In genomic region chr12:72828846-72829556, GRCm38 (mm10) we compare ENCODE assay signal across 26 mouse cellular contexts.
"Had no signal": no experiment of that assay in that cellular context is flagged by ENCODE, and none has a peak within 500 bp of the region (broad histone marks: within the 10 kb centered on the region; RNA-seq: fewer than 3 reads in every experiment).

No protein-coding gene starts in this region.

- H3K9me3 ChIP-seq: heart, embryonic 12.5 days; hindbrain, embryonic 10.5 days; hindbrain, embryonic 12.5 days; kidney, embryonic 15.5 days; limb, embryonic 13.5 days; limb, embryonic 15.5 days; liver, embryonic 12.5 days had no signal

- DNase-seq: gastrocnemius, adult 2 months; gastrocnemius, postnatal 10 days; gastrocnemius, postnatal 25 days; heart, adult 2 months; heart, postnatal 10 days; heart, postnatal 4 days; kidney, adult 11 months; kidney, adult 2 months; kidney, adult 9 months; kidney, postnatal 14 days; kidney, postnatal 36 days; layer of hippocampus, adult 9-11 months; left cerebral cortex, postnatal 4 days had no signal

- H3K9ac ChIP-seq: heart, embryonic 12.5 days; hindbrain, embryonic 12.5 days; hindbrain, embryonic 14.5 days; kidney, embryonic 15.5 days; limb, embryonic 13.5 days; limb, embryonic 15.5 days; liver, embryonic 12.5 days; liver, embryonic 14.5 days had no signal

- H3K36me3 ChIP-seq: heart, embryonic 12.5 days; hindbrain, embryonic 10.5 days; hindbrain, embryonic 12.5 days; kidney, embryonic 15.5 days; limb, embryonic 13.5 days; limb, embryonic 15.5 days; liver, embryonic 12.5 days had no signal

- H3K4me2 ChIP-seq: heart, embryonic 12.5 days; hindbrain, embryonic 12.5 days; hindbrain, embryonic 14.5 days; kidney, embryonic 15.5 days; limb, embryonic 13.5 days; limb, embryonic 15.5 days; liver, embryonic 12.5 days had no signal

- ATAC-seq: hindbrain, embryonic 16.5 days; inflammation-experienced regulatory T-cells, adult 6 months; liver, embryonic 12.5 days had no signal

- H3K4me1 ChIP-seq: liver, embryonic 12.5 days had no signal

- H3K4me3 ChIP-seq: gastrocnemius, adult 2 months; heart, adult 2 months; heart, embryonic 12.5 days; hindbrain, embryonic 10.5 days; hindbrain, embryonic 12.5 days; kidney, embryonic 15.5 days; left cerebral cortex, adult 2 months; limb, embryonic 13.5 days; limb, embryonic 15.5 days; liver, embryonic 12.5 days had no signal

- H3K27ac ChIP-seq: gastrocnemius, adult 2 months; heart, adult 2 months; hindbrain, embryonic 10.5 days; hindbrain, embryonic 12.5 days; hindbrain, embryonic 14.5 days; kidney, embryonic 15.5 days; kidney, postnatal 0 days; left cerebral cortex, adult 2 months; limb, embryonic 13.5 days; limb, embryonic 15.5 days; liver, embryonic 12.5 days; liver, embryonic 14.5 days had no signal
